Mouse (Mus musculus) heart, adult 18-20 months (tissue): ENCODE data around the gene Slc9b1. TPM values are rescaled to one million over a fixed set of nuclear protein-coding genes. Genes with fewer than 3 reads are reported as not detected.

Experiments
- DNase-seq, 2 experiments: peaks; one replicate each; pipeline ENCODE4 v3.0.0; 2021 to 2022; ENCODE audit warnings: mixed read lengths in 1 of 2
- long read RNA-seq, 2 experiments: library from polyadenylated mRNA; stranded (forward); transcript quantifications; one replicate each; pipeline ENCODE4 v2.0.0; 2021
- total RNA-seq, 2 experiments: library from RNA; stranded (reverse); gene quantifications; 2 replicates each; pipeline ENCODE4 v1.2.3; 2021

Slc9b1 gene
- under 1 TPM; 0.69 to 0.92 TPM for total RNA-seq
- long read RNA-seq, experiment 1, partial matches to known transcripts, result 0 of 1 reads
- long read RNA-seq, experiment 1, other reads (novel, unspliced or antisense), result 1 of 1 reads
- long read RNA-seq, experiment 2, result 0 reads

- peak; percentile 11 to 34 for DNase-seq
These were observed at the start of gene Slc9b1 for GRCm38 (mm10) chr3:135347739-135348264. Slc9b1 (plus strand) TSS chr3:135348029.

DNA sequence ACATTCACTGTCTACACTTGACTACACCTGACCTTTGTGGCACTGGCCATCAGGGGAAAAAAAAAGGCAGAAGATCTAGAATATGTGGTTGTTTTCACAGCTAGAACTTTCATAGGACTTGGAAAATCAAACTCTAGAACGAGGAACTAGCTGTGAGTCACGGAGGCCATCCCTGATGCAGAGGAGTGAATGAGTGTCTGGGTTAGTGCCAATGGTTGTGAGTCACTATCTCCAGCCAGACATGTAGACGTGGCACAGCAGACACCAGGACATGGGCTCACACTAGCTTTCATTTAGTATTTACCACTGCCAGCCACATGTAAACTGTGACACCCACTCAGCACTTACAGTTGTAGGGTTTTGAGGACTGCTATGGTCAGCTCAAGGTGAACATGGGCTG lies 49.3 kb upstream of the Slc9b1 start:
- DNase-seq, result peak; percentile 19 to 36

DNA sequence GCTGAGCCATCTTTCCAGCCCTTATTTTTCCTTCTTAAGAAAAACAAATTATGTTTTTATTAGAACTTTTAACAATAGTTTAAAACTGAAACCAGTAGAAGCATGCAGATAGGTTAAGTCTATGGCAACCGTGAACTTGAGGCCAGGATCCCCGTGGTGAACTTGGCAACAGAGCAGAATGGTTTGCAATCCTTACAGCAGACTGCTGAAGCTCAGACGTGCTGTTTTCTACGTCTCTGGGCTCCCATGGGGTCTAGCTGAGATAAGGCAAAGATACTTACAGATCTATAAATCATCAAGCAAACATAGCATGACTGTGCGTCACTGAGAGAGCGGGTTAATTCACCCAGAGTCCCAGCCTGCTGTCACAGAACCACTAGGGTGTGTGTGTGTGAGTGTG lies 47.7 kb upstream of the Slc9b1 start:
- DNase-seq, result no peak

DNA sequence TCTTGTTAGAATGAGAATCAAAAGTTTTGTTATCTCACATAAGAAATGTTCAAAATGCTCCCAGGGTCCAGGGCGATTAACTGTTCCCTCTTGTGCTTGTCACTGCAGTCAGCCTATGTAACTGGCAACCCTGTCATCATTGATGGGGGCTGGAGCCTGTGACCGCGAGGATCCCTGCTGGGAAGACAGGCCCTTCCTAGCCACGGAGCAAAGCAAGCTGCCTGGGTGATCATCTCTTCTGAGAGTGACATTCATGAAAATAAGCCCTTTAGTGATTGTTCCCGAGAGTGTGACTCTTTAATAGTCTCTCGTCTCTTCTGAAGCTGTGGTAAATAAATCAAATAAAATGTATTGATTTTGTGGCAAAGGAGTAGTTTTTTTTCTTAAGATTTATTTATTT lies 43.8 kb upstream of the Slc9b1 start:
- DNase-seq, result no peak

DNA sequence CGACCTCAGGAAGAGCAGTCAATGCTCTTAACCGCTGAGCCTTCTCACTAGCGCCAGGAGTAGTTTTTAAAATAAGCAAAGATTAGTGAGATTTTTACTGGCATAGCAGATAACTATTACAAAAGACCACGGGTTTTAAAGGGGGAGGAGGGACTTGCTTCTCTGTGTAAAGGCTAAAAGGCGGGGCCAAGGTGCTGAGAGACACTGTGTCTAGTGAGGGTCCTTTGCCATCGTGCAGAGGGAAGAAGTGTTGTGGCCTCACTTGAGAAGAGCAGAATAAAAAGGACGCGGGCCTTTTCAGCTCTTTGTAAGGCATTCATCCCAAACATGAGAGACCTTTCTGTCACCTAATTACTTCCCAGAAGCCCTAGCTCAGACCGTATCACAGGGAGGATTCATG lies 43.3 kb upstream of the Slc9b1 start:
- DNase-seq, result no peak

DNA sequence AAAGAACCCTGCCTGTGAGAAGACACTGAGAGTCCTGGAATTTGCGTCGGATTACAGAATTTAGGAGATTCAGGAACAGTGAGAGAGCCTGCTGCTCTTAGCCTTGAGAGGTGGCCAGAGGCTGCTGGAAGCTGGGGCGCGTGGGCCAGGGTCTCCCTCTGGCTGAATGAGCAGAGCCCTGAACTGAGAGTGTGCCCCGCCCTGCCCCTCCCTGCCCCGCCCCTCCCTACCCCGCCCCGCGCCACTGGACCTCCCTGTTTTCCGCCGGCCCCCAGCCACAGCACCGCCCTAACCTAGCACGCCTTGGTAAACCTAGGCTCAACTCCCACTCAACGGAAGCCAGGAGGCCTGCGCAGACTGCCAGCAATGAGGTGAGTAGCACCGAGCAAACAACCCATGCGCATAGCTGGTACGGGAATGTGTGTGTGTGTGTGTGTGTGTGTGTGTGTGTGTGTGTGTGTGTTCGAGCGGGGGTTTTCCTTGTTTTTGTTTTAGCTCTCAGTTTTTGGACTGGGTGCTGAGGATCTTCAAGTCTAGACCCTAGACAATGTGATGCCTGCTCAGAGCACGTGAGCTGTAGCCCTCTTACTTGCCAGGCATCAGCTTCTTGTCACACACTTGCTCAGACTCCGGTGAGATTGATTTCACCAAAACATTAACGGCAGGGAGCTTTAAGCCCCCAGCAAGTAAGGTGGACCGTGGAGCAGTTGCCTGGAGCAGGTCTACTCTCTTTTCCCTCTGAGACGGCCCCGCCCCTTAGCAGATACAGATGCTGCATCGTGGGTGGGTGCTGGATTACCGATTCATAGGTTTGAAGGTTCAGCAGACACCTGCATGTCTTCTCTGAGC lies 40.2 kb upstream of the Slc9b1 start, which contains the start of gene Slc9b2:
TSS of gene Slc9b2 (plus strand) at position 290 of the 849 bp plus-strand sequence.
- peak; percentile 11 to 18 for DNase-seq

DNA sequence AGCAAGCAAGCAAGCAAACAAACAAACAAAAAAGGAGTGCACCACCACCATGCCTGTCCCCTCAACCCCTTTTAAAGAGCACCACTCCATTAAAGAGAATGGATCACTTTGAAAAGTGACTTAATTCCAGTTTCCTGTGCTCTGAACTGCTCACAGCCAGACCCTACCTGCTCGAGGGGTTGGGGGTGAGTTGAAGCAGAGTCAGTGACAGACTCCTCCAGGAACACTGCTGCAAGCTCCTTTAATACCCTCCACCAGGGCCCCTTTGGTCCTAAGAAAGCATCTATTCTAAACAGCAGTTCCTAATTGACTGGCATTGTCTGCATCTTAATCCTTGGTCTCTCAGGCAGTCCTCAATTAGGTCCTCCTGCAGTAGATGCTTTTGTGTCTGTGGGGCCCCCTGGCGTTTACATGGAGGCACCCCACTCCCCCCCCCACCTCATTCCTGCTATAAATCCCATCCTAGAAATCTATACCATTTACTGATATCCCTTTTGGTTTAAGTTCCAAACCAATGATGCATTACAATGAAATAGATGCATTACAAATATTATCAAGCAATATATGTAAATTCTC lies 34.8 kb upstream of the Slc9b1 start:
- no peak for DNase-seq

DNA sequence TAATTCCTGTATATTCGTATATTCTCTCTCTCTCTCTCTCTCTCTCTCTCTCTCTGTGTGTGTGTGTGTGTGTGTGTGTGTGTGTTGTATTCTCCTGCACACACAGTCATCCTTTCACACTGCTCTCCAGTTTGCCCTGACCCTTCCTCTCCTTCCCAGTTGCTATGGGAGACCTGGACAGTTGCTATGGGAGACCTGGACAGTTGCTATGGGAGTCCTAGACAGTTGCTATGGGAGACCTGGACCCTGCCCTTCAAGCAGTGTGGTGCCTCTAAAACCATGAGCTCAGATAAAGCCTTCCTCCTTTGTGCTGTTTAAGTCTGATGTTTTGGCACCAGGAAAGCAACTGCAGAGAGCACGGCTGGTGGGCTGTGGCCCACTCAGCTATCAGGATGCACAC lies 34.1 kb upstream of the Slc9b1 start:
- no peak for DNase-seq

DNA sequence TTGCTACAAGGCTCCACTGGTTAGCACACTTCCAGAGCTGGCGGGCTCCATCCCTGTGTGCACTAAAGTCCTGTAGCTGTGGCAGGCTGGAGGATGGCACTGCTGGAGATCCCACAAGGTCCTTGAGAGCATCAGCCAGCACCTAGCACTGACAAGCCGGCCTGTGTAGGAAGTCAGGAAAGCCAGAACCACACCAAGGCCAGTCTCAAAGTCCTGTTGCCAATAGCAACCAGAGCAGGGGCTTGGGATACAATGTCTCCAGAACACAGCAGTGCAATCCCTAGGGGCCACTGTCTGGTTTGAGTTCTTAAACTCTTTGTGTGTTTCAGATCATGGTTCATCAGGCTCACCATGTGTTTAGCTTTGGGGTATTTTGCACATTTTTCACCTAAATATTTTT lies 33.0 kb upstream of the Slc9b1 start:
- DNase-seq, result no peak

GRCm38 (mm10) chr3:135315720-135316425 lies 32.0 kb upstream of the Slc9b1 start:
- DNase-seq, result no peak

DNA sequence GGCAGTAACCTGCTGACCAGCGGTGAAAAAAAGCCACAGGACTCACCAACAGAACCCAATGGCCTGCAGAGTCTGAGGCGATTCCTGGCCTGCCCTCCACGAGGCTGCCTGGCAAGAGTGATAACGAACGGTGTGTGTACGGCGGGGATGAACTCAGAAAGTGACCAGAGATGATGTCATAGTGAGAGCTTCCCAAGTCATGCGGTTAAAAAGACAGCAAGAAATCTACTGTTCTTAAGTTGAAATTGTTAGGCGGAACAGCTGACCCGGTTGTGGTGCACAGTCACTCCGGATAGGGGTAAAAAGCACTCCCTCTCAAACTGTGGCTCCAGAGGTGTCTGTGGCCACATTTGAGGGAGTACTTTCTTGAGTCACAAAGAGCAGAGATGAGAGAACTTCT lies 29.5 kb upstream of the Slc9b1 start:
- DNase-seq, result no peak

DNA sequence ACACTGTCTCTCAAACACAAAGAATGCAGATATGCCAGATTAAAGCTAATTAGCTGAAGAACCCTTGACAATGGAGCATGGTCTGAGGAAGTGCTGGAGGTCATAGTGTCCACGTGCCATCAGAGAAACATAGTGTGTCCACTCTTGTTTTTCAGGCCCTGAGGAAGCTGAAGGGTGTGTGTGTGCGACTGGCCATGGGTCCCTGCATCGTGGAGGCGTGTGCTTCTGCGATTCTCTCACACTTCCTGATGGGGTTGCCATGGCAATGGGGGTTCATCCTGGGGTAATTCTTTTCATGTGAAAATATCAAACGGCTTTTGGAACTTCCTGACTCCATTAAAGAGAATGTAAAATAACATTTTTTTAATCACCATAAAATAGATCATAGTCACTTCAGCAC lies 23.5 kb upstream of the Slc9b1 start:
- no peak for DNase-seq

- peak in 1 of 2 experiments; percentile 33 for DNase-seq
These were observed 20.7 kb upstream of the Slc9b1 start for GRCm38 (mm10) chr3:135327176-135327575.

- DNase-seq, result no peak
These were observed 20.2 kb upstream of the Slc9b1 start for GRCm38 (mm10) chr3:135327601-135328000.

DNA sequence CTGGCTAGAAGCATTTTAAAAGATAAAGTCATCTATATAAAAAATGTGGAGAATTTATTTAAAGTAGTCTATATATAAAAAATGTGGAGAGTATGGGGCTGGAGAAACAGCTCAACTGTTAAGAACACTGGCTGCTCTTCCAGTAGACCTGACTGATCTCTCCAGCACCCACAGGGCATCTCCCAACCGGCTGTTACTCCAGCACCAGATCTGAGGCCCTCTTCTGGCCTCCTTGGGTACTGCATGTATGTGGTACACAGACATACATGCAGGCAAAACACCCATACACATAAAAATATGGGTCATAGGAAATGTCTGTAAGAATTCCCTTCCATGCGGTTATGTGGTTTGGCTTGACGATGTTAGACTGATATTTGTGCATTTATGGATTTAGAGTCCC lies 19.3 kb upstream of the Slc9b1 start:
- DNase-seq, result peak; percentile 4 to 43

DNA sequence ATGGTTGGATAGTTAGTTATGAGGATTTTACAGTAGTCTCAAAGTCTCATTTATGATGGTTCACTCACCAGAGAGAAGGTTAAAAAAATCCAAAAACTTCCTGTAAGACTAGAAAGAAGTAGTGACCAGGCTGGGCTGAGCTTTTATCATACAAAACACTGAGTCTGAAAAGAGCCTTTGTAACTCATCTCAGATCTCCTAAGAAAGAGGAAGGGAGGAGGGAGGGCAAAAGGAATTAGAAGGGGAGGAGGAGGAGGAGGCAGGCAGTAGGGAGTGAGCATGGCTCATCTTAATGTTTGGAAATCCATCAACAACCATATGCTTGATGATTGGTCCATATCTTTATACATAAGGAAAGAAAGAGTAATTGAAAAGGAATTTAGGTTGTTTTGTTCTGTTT lies 15.1 kb upstream of the Slc9b1 start:
- DNase-seq, result no peak

- DNase-seq, result no peak
These were observed 14.1 kb upstream of the Slc9b1 start for GRCm38 (mm10) chr3:135333763-135334162.

- DNase-seq, result no peak
These were observed 1.2 kb downstream of the Slc9b1 start for GRCm38 (mm10) chr3:135349022-135349421.

- DNase-seq, result no peak
These were observed 4.0 kb downstream of the Slc9b1 start for GRCm38 (mm10) chr3:135351857-135352256.

DNA sequence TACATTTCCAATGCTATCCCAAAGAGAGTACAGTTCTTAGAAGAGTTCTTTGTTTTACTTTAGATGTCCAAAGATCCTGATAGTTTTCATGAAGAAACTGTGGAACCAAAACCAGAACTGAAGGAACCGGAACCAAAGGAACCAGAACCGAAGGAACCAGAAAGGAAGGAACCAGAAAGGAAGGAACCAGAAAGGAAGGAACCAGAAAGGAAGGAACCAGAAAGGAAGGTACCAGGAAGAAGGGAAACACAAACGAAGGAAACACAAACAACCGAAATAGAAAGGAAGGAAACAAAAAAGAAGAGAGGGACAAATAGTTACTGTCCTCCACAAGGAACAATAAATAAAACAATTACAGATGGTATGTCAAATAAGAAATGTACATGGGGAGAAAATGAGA lies 9.6 kb downstream of the Slc9b1 start:
- DNase-seq, result no peak

DNA sequence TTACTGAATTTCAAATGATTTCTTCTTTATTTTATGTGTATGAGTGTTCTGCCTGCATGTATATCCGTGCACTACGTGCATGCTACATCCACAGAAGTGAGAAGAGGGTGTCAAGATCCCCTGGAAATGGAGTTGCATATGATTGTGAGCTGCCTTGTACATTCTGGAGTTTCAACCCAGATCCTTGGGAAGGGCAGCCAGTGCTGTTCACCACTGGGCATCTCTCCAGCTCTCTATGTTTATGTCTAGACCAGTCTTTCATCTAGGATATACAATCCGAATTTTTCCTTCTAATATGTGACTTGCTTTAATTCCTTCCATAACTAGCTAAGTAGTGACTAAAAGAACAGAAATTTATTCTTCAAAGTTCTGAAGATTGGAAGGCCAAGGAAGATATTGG lies 28.0 kb downstream of the Slc9b1 start:
- no peak for DNase-seq

DNA sequence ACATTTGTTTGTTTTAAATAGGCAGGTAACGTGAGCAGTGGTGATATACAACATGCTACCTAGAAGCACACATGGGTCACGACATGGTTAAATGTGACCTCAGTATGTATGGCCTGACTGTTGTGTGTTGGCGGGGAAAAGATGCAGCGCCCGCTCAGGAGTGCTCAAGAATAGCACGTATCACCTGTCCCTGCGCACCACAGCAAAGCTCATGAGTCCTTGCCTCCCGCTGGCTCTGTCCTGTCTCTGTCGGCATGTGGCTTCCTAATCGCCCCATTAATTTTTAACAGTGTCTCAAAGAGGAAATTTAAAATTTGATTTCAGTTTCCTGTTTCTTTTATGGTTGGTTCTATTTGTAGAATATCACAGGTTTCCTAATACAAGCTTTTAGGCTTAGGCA lies 29.6 kb downstream of the Slc9b1 start:
- DNase-seq, result no peak

GRCm38 (mm10) chr3:135379868-135380267 lies 32.0 kb downstream of the Slc9b1 start:
- DNase-seq, result no peak
